Mouse (Mus musculus) E14TG2a.4 (cell line): ENCODE measurements around the gene 1700088E04Rik.

ENCODE experiments used
- CTCF ChIP-seq: conservative IDR thresholded peaks from 2 replicates; pipeline ENCODE4 v1.5.1; 2014; ENCODE audit warnings: low read length
- NANOG ChIP-seq: IDR thresholded peaks from 2 replicates; pipeline ENCODE4 v1.6.1; 2014; ENCODE audit warnings: borderline replicate concordance, low read length, mixed read lengths

DNA sequence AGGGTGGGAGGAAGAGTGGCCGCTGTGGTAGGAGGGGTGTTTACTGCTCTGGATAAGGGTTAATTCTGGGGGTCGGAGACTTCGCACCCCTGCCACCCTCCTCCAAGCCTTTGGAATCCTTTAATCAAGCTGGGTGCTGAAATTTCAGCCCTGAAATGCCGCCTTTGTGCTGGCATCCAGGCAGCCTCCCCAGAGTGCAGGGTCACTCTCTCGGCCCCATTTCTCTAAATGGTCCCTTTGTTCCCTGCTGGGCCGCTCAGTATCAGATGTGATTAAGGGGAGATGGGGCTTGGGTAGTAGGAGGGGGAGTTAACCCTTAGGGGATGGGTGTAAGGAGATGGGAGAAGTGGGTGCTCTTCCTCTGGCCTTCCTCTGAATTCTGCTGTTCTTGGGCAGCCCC is 11.7 kb upstream of the 1700088E04Rik start:
- TF ChIP-seq CTCF (no peak), NANOG (no peak)
